Mouse (Mus musculus): ENCODE results near the gene Usp29.
"Not testable (repeated sequence)": the region's sequence is repeated elsewhere in the genome, so short reads cannot be mapped to it uniquely, and the experiment has no call there.

The Usp29 gene

DNA sequence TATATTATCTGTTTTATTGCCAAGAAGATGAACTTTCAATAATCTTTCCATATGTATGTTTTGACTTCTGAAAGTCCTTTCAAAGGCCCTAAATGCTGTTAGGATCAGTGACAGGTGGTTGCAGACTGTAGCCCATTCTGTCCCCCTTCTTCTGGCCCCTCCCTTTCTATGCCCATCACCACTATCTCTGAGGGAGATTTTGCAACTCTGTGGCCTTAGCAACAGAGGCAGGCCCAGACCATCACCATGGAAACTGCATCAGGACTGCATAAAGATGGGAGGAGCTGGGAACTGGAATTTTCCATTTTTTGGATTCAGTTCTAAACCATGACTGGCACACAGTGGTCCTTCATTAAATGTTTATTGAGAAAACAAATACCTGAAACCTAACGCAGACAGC lies 139.2 kb downstream of the Usp29 start:
- DNase-seq (ENCODE audit: low read depth, low spot score), result no peak

DNA sequence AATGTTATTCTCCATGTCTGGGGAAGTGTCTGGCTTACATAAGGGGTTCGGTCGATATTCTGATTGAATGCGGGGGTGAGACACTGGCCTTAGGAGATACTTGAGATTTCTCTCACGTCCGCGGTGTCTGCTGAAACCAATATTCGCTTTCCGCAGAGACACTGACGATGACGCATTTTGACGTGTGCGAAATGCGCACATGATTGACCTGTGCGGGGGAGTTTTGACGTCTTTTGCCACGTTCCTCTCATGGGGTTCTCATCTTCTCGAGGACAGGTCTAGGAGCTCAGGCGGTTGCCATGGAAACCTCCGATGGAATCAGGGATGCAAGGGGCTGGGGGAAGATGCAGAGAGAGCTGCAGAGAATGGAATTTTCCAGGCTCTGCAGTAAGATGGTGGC lies 144.1 kb downstream of the Usp29 start:
- peak; percentile 55 for DNase-seq (ENCODE audit: low read depth, low spot score)

DNA sequence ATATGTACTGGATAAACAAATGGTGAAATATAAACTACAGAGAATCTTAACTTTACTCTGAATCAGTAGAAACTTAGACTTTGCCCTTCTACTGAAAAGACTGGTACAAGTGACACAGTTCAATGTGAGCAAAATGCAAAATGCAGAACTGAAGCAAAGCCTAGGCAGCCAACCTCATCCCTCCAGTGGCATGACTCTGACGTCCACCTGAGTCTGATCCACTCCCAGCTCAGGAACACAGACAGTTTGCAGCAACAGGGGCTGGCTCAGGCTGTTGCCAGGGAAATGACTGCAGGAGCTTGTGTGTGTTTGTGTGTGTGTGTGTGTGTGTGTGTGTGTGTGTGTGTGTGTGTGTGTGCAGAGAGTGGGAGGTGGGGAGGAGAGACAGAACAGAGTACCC lies 147.8 kb downstream of the Usp29 start:
- DNase-seq (ENCODE audit: low read depth, low spot score), result no peak

DNA sequence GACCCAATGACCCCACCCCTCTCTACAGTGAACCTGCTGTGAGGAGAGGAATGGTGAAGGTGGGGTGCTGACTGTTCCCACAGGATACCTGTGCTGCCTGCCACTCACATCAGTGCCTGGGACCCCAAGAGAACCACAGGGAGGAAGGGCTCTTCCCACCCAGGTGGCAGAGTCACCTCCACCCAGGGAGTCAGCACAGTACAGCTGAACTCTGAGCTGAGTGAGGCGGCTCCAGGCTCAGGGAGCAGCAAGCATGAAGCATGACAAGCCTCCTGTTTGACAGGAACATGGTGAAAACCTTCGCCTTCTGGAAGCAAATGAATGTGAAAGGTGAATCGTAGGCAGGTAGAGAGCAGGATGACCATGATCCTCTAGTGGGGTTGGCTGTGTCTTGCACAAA lies 148.5 kb downstream of the Usp29 start:
- not testable (repeated sequence) for DNase-seq (ENCODE audit: low read depth, low spot score)

DNA sequence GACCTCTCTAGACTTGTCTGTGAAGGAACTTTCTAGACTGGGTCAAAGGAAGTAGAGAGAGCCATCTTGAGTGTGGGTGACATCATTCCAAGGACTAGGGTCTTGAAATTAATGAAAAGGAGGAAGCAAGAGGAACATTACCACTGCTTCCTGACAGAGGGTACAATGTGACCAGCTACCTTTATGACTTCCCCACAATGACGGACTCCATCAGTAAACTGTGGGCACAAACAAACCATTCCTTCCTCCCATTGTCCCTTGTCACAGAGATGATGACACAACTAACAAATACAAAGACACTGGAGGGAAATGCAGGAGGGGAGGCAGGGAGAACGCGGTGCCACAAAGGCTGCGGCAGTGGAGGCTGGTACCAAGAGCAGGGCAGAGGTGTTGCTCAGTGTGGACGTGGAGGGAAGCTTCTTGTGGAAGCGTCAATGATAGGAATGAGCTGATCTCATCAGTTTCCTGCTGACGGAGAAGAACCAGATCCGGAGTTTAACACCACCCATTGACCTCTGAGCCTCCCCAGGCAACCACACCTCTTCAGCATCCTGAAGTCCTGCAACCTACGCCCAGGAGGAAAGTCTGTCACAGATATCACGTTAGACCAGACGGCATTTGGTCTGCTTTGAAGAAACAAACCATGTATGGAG lies 149.3 kb downstream of the Usp29 start:
- DNase-seq (ENCODE audit: low read depth, low spot score), result no peak

DNA sequence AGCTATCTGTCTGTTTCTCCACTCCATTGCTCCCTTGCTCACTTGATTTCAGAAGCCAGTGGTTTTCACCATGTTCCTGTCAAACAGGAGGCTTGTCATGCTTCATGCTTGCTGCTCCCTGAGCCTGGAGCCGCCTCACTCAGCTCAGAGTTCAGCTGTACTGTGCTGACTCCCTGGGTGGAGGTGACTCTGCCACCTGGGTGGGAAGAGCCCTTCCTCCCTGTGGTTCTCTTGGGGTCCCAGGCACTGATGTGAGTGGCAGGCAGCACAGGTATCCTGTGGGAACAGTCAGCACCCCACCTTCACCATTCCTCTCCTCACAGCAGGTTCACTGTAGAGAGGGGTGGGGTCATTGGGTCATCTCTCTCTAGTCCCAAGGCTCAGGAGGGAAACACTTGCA lies 150.5 kb downstream of the Usp29 start:
- not testable (repeated sequence) for DNase-seq (ENCODE audit: low read depth, low spot score)

DNA sequence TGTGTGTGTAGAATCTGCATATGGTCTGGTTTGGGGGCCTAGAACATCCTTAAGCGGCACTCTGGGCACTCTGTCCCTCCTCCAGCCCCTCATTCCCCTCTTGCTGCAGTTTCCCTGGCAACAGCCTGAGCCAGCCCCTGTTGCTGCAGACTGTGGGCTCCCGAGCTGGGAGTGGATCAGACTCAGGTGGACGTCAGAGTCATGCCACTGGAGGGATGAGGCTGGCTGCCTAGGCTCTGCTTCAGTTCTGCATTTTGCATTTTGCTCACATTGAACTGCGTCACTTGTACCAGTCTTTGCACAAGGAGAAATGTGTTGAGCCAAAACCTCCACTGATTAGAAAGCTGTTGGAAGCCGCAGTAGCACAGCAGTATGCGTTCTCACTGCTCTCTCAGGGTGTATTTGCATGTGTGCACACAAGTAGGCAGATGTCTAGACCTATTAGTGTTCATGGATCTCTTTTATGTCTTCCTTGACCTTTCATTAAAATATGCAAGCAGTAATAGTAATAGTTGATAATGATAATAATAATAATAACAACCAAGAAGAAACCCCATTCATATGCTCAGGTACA lies 151.2 kb downstream of the Usp29 start:
- DNase-seq (ENCODE audit: low read depth, low spot score), result no peak

DNA sequence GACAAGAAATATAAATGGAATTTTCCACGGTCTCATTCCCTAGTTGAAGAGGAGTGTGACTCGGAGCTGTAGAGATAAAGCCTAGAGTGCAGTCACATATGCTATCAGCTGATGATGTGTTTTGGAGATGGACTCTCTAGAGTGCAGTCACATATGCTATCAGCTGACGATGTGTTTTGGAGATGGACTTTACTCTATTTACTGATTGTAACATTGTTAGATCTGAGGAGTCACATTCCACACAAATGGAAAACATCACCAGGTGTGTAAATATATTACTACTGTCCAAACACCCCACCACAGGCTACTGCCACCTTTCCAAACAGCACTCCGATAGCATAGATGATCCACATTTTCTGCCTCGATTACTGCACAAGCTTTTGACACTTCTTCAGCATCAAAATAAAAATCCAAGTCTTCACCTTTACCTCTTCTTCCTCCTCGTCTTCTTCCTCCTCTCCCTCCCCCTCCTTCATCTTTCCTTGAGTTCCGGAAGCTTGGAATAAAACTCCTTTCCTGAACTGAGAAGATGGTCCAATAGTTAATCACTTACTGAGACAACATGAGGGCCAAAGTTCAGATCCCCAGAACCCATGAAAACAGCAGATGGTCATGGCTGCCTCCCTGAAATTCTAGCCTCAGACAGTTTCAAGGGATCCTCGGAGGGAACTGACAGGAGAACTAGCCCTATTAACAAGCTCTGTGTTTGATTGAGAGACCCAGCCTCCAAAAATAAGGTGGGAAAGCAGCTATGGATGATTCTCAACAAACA lies 153.2 kb downstream of the Usp29 start:
- DNase-seq (ENCODE audit: low read depth, low spot score), result no peak

DNA sequence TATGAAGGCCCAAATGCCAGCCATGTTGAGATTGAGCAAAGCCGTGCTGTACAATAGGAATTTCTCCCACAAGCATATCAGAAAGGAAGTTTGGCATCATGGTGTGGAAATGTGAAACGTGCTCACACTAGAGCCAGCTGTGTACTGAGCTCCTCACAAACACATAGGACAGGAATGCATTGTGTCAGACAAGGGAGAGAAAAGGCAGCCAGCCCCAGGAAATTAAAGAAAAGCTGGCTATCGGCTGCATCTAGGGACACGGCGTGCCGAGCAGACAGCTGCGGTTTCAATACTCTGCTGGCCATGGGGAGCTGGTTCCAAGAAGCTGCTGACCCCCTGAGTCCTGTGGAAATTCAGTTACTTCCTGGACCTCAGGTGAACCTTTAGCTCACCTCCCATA lies 155.0 kb downstream of the Usp29 start:
- no peak for DNase-seq (ENCODE audit: low read depth, low spot score)

DNA sequence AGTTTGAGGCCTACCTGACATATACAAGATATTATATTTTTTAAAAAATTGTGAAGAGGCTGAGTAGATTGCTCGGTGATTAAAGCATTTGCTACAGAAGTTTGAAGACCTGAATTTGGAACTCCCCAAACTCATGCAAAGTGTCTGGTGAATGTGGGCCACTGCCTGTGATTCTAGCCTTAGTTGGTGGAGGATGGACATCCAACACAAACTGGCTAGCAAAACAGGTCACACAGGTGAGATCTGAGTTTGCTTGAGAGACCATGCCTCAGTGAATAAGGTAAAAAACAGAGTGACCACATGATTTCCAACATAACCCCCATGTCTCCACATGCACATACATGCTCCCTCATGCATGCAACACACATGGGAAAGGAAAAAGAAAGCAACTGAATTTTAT lies 156.5 kb downstream of the Usp29 start:
- DNase-seq (ENCODE audit: low read depth, low spot score), result no peak

DNA sequence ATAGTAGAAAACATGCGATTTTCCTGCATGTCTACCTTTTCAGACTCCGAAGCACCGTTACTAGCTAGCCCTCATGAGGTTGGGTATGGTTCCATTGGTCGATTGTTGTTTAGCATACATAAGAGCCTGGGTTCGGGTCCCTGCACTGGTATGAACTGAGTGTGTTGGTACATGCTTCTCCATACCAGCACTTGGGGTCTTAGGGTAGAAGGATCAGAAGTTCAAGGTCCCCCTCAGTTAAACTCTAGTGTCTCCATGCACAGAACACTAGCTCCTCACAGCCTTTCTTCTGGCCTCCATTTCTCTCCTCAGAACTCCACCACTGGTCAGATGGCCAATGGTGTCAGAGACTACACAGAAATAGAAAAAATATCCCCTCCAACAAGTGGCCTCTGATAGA lies 159.5 kb downstream of the Usp29 start:
- DNase-seq (ENCODE audit: low read depth, low spot score), result no peak

DNA sequence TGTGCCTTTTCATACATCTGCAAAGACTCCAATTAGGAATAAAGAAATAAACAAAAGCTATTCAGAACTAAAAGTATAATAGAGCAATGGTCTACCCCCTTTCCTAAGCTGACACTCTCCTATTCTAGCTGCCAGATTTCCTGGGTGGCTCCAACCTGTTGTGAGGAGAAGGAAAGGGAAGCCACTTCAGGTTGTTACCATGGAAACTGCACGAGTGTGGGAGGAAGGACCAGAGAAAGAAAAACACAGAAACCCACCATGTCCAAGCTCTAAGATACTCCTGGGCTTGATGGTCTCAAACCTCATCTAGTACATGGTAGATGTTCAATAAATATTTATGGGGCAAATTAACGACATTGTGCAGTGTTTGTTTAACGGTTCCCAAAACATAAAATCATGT lies 160.8 kb downstream of the Usp29 start:
- peak; percentile 21 for DNase-seq (ENCODE audit: low read depth, low spot score)

DNA sequence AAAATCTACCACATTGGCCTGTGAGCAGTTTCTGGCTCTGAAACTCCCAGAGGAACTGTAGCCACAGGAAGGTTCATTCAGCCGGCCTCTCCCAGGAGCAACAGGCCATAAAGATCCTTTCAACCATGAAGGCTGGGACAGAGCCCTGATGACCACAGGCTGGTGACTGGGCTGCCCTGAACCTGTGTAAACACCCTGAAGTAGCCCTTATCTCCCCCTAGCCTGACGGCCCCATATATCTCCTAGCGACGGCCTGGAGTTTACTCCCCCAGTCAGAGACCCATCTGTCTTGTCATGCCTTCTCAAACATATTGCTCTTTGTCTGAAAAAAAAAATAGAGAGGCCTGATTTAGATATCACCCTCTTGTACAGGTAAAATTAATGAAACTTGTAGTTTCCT lies 166.6 kb downstream of the Usp29 start:
- not testable (repeated sequence) for DNase-seq (ENCODE audit: low read depth, low spot score)

DNA sequence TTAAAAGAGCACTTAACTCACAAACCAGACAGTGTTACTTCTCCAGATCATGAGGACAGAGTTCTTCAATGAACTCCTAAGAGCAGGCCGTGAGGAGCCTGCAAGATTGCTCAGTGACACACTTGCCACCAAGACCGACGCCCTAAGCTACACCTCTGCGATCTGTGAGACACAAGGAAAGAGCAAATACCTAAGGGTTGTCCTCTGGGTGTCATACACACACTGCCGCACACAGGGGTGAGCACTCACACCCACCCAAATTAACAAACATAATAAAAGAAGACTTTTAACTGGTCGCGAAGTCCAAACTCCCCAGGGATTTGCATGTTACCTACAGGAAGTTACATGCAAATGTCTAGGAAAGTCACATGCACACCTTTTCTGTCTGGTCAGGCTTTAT lies 170.3 kb downstream of the Usp29 start:
- DNase-seq (ENCODE audit: low read depth, low spot score), result no peak

DNA sequence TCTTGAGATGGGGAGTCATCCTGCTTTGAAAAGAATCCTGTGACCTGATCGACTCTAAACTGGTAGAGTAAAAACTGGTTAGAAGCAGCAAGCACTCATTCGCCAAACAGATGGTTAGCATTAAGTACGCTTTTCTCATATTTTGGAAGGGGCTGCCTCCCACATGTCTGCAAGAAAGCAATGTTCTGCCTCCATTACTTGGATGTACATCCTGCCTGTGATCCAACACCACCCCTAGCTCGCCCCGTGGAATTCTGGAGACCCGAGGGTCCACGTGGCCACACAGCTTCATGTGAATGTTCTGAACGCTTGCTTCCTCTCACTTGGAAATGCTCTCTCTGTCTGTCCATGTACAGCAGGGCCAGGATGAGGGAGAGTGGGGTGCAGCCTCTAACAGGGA lies 173.1 kb downstream of the Usp29 start:
- no peak for DNase-seq (ENCODE audit: low read depth, low spot score)

DNA sequence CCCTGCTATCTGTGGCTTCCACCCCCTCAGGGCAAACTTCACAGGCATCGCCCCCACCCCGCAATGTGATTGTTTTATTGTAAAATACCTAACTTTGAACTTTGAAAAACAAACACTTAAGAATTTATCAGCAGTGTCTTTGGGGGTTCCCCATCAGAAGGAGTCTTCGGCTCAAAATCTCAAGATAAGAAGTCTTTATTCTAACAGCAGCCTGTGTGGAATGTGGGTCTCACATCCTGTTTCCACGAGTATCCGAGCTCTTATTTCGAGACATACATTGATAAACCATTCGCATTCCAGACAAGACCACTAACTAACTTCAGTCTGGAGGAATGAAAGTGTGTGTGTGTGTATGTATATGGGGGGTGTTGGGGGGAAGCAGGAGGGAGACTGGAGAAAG lies 180.1 kb downstream of the Usp29 start:
- DNase-seq (ENCODE audit: low read depth, low spot score), result no peak

DNA sequence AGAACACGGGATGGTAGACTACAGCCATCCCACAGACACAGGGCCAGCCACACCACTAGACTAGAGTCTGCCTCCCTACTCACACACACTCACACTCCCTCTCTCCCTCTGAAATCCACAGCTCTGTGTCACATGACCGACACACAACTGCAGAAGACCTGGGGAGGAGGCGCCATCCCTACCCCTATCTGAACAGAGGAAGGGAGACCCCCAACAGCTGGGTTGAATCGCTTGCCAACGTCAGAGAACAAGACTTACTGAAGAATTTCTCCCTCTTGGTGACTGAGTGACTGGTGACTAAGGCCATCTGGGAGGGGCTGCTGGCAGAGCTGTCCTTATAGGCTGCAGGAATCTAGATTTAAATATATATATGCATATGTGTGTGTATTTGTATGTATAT lies 181.4 kb downstream of the Usp29 start:
- no peak for DNase-seq (ENCODE audit: low read depth, low spot score)

DNA sequence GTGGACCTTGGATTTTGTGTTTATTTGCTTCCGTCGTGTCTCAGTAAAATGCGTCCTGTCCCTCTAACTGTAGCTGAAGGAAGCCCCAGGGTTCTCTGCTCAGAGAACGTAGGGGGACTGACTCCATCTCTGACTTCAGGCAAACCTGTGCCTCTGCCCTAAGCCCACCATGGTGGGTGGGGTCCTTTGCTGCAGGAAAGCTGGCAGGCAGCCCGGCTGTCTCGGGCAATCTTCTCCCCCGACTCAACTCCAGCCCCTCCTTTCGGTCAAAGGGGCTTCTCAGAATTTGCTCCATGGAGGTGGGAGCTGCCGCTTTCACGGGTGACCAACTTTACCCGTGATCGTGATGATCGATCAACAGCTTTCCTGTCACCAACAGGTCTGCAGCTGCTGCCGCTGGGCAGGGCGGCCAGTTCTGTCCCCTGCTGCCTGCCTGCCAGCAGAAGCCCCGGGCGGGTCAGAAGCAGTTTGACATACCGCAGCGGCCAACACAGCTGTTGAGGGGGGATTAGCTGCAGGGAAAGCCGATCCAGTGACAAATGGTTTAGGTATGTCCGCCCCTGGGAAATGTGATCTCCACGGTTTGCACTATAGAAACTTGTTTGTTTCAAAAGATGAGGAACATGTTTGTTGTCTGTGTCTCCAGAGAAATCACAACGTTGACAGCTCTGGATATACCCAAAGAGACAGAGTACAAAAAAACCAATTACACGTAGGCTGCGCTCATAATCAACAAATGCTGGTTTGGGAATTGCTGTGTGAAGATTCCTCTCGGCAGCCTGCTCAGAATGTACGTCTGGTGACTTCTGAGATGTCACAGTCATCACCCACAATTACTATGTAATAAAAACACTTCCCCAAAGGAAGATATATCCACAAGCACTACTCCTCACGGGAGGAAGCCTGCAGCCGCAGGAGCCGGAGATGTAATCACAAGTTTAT lies 183.3 kb downstream of the Usp29 start:
- DNase-seq (ENCODE audit: low read depth, low spot score), result no peak

DNA sequence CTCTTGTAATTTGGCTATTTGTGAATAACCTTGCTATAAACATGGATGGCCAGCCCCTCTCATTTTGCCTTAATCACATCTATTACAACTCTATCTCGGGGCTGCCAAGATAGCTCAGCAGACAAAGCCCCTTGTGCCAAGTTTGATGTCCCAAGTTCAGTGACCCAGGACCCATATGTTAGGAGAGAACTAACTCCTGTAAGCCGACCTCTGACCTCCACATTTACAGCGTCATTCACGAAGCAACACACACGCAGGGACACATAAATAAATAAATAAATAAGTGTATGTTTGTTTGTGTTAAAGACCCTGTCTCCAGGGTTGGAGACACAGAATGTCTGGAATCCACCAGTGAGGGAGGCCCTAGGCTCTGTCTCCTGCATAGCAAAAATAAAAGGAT lies 186.7 kb downstream of the Usp29 start:
- no peak for DNase-seq (ENCODE audit: low read depth, low spot score)

DNA sequence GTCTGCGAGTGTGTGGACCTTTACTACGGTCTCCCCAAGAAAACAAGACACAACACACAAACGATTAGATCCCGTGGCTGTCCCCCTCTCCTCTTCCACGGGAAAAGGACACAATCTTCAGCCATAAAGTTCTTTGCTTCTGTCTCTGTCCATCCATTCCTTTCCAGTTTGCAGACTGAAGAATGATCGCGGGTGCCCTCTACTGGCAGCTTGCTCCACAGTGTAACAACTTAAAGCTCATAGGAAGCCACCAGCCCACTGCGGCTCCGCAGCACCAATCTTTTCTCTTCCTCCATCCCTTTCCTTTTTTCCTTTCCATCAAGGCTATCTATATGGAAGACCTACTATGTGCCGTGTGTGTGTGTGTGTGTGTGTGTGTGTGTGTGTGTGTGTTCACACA lies 187.9 kb downstream of the Usp29 start:
- DNase-seq (ENCODE audit: low read depth, low spot score), result peak; percentile 73

DNA sequence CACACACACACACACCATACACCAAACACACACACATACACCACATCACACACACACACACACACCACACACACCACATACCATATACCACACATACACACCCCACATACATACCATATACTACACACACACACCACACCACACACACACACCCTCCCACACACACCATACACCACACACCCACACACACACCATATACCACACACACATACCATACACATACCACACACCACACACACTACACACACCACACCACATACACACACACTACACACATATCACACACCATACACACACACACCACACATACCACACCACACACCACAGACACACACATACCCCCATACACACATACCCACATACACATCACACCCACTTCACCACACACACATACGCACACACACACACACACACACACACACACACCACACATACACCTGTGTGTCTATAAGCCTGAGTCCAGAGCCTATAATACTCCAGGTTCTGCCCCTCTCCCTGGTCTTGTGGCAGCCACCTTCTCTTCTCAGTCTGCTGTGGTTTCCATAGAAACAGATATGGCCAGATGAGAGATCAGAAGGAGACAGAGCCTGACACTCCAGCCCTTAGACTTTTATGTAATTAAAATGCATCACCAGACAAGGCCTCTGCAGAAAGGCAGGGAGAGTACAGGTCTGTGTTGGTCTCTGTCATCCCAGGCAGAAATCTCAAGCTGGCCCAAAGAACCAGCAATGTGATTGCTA lies 188.9 kb downstream of the Usp29 start:
- no peak for DNase-seq (ENCODE audit: low read depth, low spot score)

Data from R1 (cell line).